Mouse (Mus musculus): ENCODE data around the gene 1700025G04Rik.

- TF ChIP-seq CTCF (IDR thresholded peaks at IDR 0.05; ENCODE audit: low read depth) = no peak
- no peak for TF ChIP-seq EP300 (IDR thresholded peaks at IDR 0.05; ENCODE audit: low read depth)
Observed at GRCm38 (mm10) chr1:151851976-151852375, 237.9 kb downstream of the 1700025G04Rik start.

All from heart, postnatal 0 days (tissue).